Mouse (Mus musculus) CH12.LX (cell line): ENCODE data around the gene Marveld3. TPM values are rescaled to one million over a fixed set of nuclear protein-coding genes. Genes with fewer than 3 reads are reported as not detected.

ENCODE experiments used
- DNase-seq: peaks from one replicate; pipeline ENCODE4 v3.0.0-alpha.2; 2013; ENCODE audit errors: extremely low read depth
- H3K27ac ChIP-seq: 2 replicates; pipeline ENCODE4 v1.5.1; 2012; ENCODE audit warnings: low read depth, mild to moderate bottlenecking, control low read depth, moderate library complexity; ENCODE audit not compliant: insufficient read depth
- H3K27me3 ChIP-seq: replicated peaks from 2 replicates; pipeline ENCODE3; 2012; ENCODE audit warnings: inconsistent platforms
- H3K36me3 ChIP-seq, 2 experiments: replicated peaks in 1 of 2; 2 replicates each; pipeline versions ENCODE3 to v1.6.1; 2012; ENCODE audit warnings: inconsistent platforms in 1 of 2, low read length in 1 of 2, mild to moderate bottlenecking in 1 of 2, mixed read lengths in 1 of 2, moderate library complexity in 1 of 2; ENCODE audit not compliant: control insufficient read depth in 1 of 2, insufficient read depth in 1 of 2
- H3K4me1 ChIP-seq, 2 experiments: 2 replicates each; pipeline ENCODE4 v1.6.1; 2012; ENCODE audit warnings: inconsistent platforms in 1 of 2, moderate library complexity in 1 of 2; ENCODE audit not compliant: insufficient read depth in 2 of 2, control insufficient read depth in 1 of 2
- H3K4me2 ChIP-seq: 2 replicates; pipeline ENCODE4 v1.6.1; 2012; ENCODE audit warnings: low read depth, mild to moderate bottlenecking, control low read depth; ENCODE audit not compliant: poor library complexity, insufficient read depth, severe bottlenecking
- H3K4me3 ChIP-seq, 3 experiments: fragments of 150-350 bp in 1 of 3; sonication (generic) in 1 of 3; replicated peaks in 1 of 3; 2 replicates each; pipeline versions ENCODE3 to v1.5.1; 2011 to 2012; ENCODE audit warnings: low read depth in 2 of 3, low read length in 2 of 3, mild to moderate bottlenecking in 2 of 3, moderate library complexity in 2 of 3, control low read depth in 1 of 3, improper control_type of control experiment in 1 of 3, inconsistent platforms in 1 of 3, mixed read lengths in 1 of 3; ENCODE audit not compliant: poor library complexity in 1 of 3
- H3K79me2 ChIP-seq: replicated peaks from 2 replicates; pipeline ENCODE4 v1.6.1; 2012; ENCODE audit warnings: mild to moderate bottlenecking, moderate library complexity; ENCODE audit not compliant: control insufficient read depth, poor library complexity, insufficient read depth, severe bottlenecking; ENCODE audit errors: extremely low read depth
- H3K9ac ChIP-seq: 2 replicates; pipeline ENCODE4 v1.6.1; 2012; ENCODE audit warnings: low read depth, mild to moderate bottlenecking, control low read depth, moderate library complexity; ENCODE audit not compliant: insufficient read depth
- H3K9me3 ChIP-seq: replicated peaks from 2 replicates; pipeline ENCODE3; 2012; ENCODE audit warnings: low read length, inconsistent platforms, mixed read lengths
- BHLHE40 ChIP-seq: IDR thresholded peaks from 2 replicates; pipeline ENCODE4 v1.6.1; 2011; ENCODE audit warnings: mild to moderate bottlenecking, low read depth, low read length, improper control_type of control experiment
- E2F4 ChIP-seq: IDR thresholded peaks from 2 replicates; pipeline ENCODE4 v1.6.1; 2011; ENCODE audit warnings: low read depth, low read length, improper control_type of control experiment; ENCODE audit not compliant: insufficient replicate concordance
- ELF1 ChIP-seq: IDR thresholded peaks from 2 replicates; pipeline ENCODE4 v1.6.1; 2014; ENCODE audit warnings: low read depth, mild to moderate bottlenecking, inconsistent platforms, low read length, improper control_type of control experiment
- EP300 ChIP-seq: IDR thresholded peaks from 2 replicates; pipeline ENCODE4 v1.6.1; 2011; ENCODE audit warnings: low read length, improper control_type of control experiment
- GABPA ChIP-seq: IDR thresholded peaks from 2 replicates; pipeline ENCODE4 v1.6.1; 2012; ENCODE audit warnings: low read depth, low read length, improper control_type of control experiment, inconsistent platforms; ENCODE audit not compliant: insufficient replicate concordance
- HCFC1 ChIP-seq: IDR thresholded peaks from 2 replicates; pipeline ENCODE4 v1.6.1; 2012; ENCODE audit warnings: low read depth, mild to moderate bottlenecking, inconsistent platforms, low read length, improper control_type of control experiment
- IRF4 ChIP-seq: IDR thresholded peaks from 2 replicates; pipeline ENCODE4 v1.6.1; 2014; ENCODE audit warnings: low read depth, mild to moderate bottlenecking, inconsistent platforms, low read length, improper control_type of control experiment
- JUN ChIP-seq: IDR thresholded peaks from 2 replicates; pipeline ENCODE4 v1.6.1; 2011; ENCODE audit warnings: low read depth, mild to moderate bottlenecking, low read length, improper control_type of control experiment, moderate library complexity; ENCODE audit not compliant: insufficient read depth
- JUND ChIP-seq: conservative IDR thresholded peaks from 2 replicates; pipeline ENCODE4 v1.6.1; 2011; ENCODE audit warnings: low read depth, low read length, improper control_type of control experiment
- MAZ ChIP-seq: IDR thresholded peaks from 2 replicates; pipeline ENCODE4 v1.6.1; 2012; ENCODE audit warnings: low read depth, mild to moderate bottlenecking, inconsistent platforms, low read length, improper control_type of control experiment, moderate library complexity
- MEF2A ChIP-seq: IDR thresholded peaks from 2 replicates; pipeline ENCODE4 v1.6.1; 2014; ENCODE audit warnings: low read depth, mild to moderate bottlenecking, inconsistent platforms, low read length, improper control_type of control experiment, borderline replicate concordance
- MXI1 ChIP-seq: IDR thresholded peaks from 2 replicates; pipeline ENCODE4 v1.6.1; 2011; ENCODE audit warnings: mild to moderate bottlenecking, low read depth, low read length, improper control_type of control experiment
- MYC ChIP-seq: IDR thresholded peaks from 2 replicates; pipeline ENCODE4 v1.6.1; 2011; ENCODE audit warnings: low read depth, mild to moderate bottlenecking, improper control_type of control experiment, low read length
- NELFE ChIP-seq: IDR thresholded peaks from 2 replicates; pipeline ENCODE4 v1.6.1; 2011; ENCODE audit warnings: low read depth, low read length, improper control_type of control experiment
- NRF1 ChIP-seq: IDR thresholded peaks from 2 replicates; pipeline ENCODE4 v1.6.1; 2014; ENCODE audit warnings: low read depth, mild to moderate bottlenecking, inconsistent platforms, low read length, improper control_type of control experiment, moderate library complexity
- PAX5 ChIP-seq: IDR thresholded peaks from 2 replicates; pipeline ENCODE4 v1.6.1; 2012; ENCODE audit warnings: low read length, inconsistent platforms, mixed read lengths
- POLR2A ChIP-seq: IDR thresholded peaks from 2 replicates; pipeline ENCODE4 v1.6.1; 2011; ENCODE audit warnings: low read depth, mild to moderate bottlenecking, improper control_type of control experiment, low read length
- POLR2AphosphoS2 ChIP-seq: IDR thresholded peaks from 2 replicates; pipeline ENCODE4 v1.6.1; 2011; ENCODE audit warnings: low read depth, low read length, improper control_type of control experiment
- RAD21 ChIP-seq: IDR thresholded peaks from 2 replicates; pipeline ENCODE4 v1.6.1; 2011; ENCODE audit warnings: low read depth, mild to moderate bottlenecking, low read length, improper control_type of control experiment, moderate library complexity
- RCOR1 ChIP-seq: conservative IDR thresholded peaks from 2 replicates; pipeline ENCODE4 v1.6.1; 2012; ENCODE audit warnings: low read depth, mild to moderate bottlenecking, inconsistent platforms, low read length, improper control_type of control experiment
- SIN3A ChIP-seq: IDR thresholded peaks from 2 replicates; pipeline ENCODE4 v1.6.1; 2012; ENCODE audit warnings: low read length, improper control_type of control experiment, inconsistent platforms
- TBP ChIP-seq: conservative IDR thresholded peaks from 2 replicates; pipeline ENCODE4 v1.6.1; 2011; ENCODE audit warnings: low read depth, low read length, improper control_type of control experiment
- UBTF ChIP-seq: IDR thresholded peaks from 2 replicates; pipeline ENCODE4 v1.6.1; 2012; ENCODE audit warnings: low read depth, mild to moderate bottlenecking, inconsistent platforms, low read length, improper control_type of control experiment, moderate library complexity
- USF1 ChIP-seq: IDR thresholded peaks from 2 replicates; pipeline ENCODE4 v1.6.1; 2014; ENCODE audit warnings: low read depth, mild to moderate bottlenecking, inconsistent platforms, low read length, improper control_type of control experiment
- USF2 ChIP-seq: conservative IDR thresholded peaks from 2 replicates; pipeline ENCODE4 v1.6.1; 2011; ENCODE audit warnings: low read depth, low read length, improper control_type of control experiment
- ZC3H11A ChIP-seq: IDR thresholded peaks from 2 replicates; pipeline ENCODE4 v1.6.1; 2012; ENCODE audit warnings: low read depth, mild to moderate bottlenecking, inconsistent platforms, low read length, improper control_type of control experiment
- dilution Hi-C: fragments of 300-500 bp; cut with MboI; formaldehyde crosslinking; loops from 2 replicates; pipeline ENCODE4 v1.14.3; 2020; ENCODE audit warnings: low sequenced_read_pairs; ENCODE audit not compliant: extremely low pct_unique_long_range_greater_than_20kb, extremely low pct_ligation_motif_present
- in situ Hi-C: fragments of 300-500 bp; cut with MboI; formaldehyde crosslinking; loops from 3 replicates; pipeline ENCODE4 v1.14.3; 2019; ENCODE audit warnings: low sequenced_read_pairs, low pct_ligation_motif_present, low pct_unique_long_range_greater_than_20kb, mixed read lengths
- polyA plus RNA-seq: library from polyadenylated mRNA; unstranded; fragments of >175 nt; gene quantifications from 2 replicates; pipeline ENCODE4 v1.2.1, GENCODE M21; 2012; ENCODE audit warnings: low read depth; ENCODE audit not compliant: insufficient read length
- total RNA-seq, 2 experiments: library from RNA; depleted of rRNA; stranded (reverse); fragments of 300-350 nt in 1 of 2; fragments of >200 nt in 1 of 2; gene quantifications; 2 replicates each; pipeline ENCODE4 v1.2.3; 2012 to 2014

Gene Marveld3
- total and polyA plus RNA-seq, 3 experiments = not detected

- Histone ChIP-seq H3K4me3 (no peak overlapping the region), H3K36me3 (no peaks in the 10 kb centered on the region), H3K79me2 (no peaks in the 10 kb centered on the region)
- TF ChIP-seq MEF2A = no peak
- TF ChIP-seq UBTF = no peak
- TF ChIP-seq NELFE = no peak
- TF ChIP-seq NRF1 = no peak
- no peak for TF ChIP-seq E2F4
- no peak for TF ChIP-seq MAZ
- no peak for TF ChIP-seq BHLHE40
- no peak for TF ChIP-seq TBP
- TF ChIP-seq IRF4 = no peak
- no peak for TF ChIP-seq RCOR1
- TF ChIP-seq ZC3H11A = no peak
- TF ChIP-seq USF1 = no peak
- no peak for TF ChIP-seq MYC
- no peak for TF ChIP-seq POLR2AphosphoS2
- no peak for TF ChIP-seq USF2
- TF ChIP-seq SIN3A = no peak
- no peak for TF ChIP-seq MXI1
- TF ChIP-seq JUND = no peak
- no peak for TF ChIP-seq PAX5
- TF ChIP-seq, all 38 proteins: peak for 0
- H3K4me1 ChIP-seq = no peaks in the 10 kb centered on the region
- H3K27me3 ChIP-seq = peaks cover 7% of the 10 kb centered on the region
- no peaks in the 10 kb centered on the region for H3K9me3 ChIP-seq
- dilution Hi-C loops (no loop called here), in situ Hi-C loops (no loop called here)
- H3K4me2 ChIP-seq = no peak overlapping the region
- no peak overlapping the region for H3K9ac ChIP-seq
- no peak overlapping the region for H3K27ac ChIP-seq
- DNase-seq = no peak
Measured at GRCm38 (mm10) chr8:109997381-109997780, 35.4 kb upstream of the Marveld3 start.

DNA sequence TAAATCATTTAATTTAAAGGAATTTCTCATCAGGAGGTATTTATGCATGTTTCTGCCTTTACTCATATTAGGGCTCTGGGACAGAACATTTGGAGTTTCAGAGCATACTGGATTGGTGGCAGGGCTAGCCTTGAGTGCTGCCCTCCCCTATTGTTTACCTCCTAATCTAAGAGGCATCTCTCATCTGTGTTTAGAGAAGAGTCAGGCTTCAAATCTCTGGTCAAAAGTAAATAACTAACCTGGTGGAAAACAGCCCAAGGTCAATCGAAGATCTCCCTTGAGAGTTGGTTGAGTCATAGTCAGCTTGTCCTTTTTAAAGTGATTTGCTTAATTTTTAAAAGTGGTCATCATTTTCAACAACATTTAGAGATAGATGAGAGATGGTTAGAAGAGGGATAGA, 30.9 kb upstream of the Marveld3 start:
- in situ Hi-C loops = no loop called here
- no peak overlapping the region for H3K4me2 ChIP-seq

More for the DNA sequence above, 30.9 kb upstream of the Marveld3 start:
- TF ChIP-seq HCFC1 = no peak
- no peak for TF ChIP-seq E2F4
- no peak for TF ChIP-seq GABPA
- TF ChIP-seq POLR2A = no peak
- no peak for TF ChIP-seq USF1
- TF ChIP-seq RAD21 = no peak
- TF ChIP-seq MXI1 = no peak
- no peak for TF ChIP-seq JUN
- TF ChIP-seq EP300 = no peak
- TF ChIP-seq ELF1 = no peak
- no peak for TF ChIP-seq JUND
- TF ChIP-seq, all 38 proteins: peak for 0
- Histone ChIP-seq H3K9ac (no peak overlapping the region), H3K27ac (no peak overlapping the region), H3K4me3 (no peak overlapping the region), H3K36me3 (no peaks in the 10 kb centered on the region), H3K27me3 (peaks cover 6% of the 10 kb centered on the region), H3K79me2 (no peaks in the 10 kb centered on the region), H3K9me3 (no peaks in the 10 kb centered on the region), H3K4me1 (no peaks in the 10 kb centered on the region)
- DNase-seq = no peak
- dilution Hi-C loops = no loop called here
